Mouse (Mus musculus) ovary, postnatal 10 days (tissue): ENCODE results near the gene Gphn.
"Not testable (repeated sequence)": the region's sequence is repeated elsewhere in the genome, so short reads cannot be mapped to it uniquely, and the experiment has no call there.

ENCODE experiments used
- DNase-seq: peaks from one replicate; pipeline ENCODE4 v3.0.0; 2022; ENCODE audit warnings: low spot score

Gphn gene

DNA sequence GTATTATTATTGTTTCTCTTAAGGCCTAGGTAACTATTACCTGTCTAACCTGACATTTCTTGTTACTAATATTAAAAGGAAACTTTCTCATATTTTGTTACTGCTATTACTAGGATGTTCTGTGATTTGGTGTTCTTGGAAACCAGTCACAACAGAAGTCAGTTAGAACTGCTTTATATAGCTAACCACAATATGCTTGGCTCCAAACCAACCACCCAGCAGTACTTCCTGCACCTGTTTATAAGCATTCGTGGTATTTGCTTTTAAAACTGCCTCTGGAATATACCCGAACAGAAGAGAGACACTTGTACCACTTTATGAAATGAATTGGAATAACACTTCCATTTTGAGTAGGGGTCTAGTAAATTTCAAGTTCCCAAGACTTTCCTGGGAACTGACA, 130.3 kb downstream of the Gphn start:
- no peak for DNase-seq

- no peak for DNase-seq
These were observed 163.1 kb downstream of the Gphn start for GRCm38 (mm10) chr12:78389267-78389666.

- no peak for DNase-seq
These were observed 169.1 kb downstream of the Gphn start for GRCm38 (mm10) chr12:78395297-78395696.

- DNase-seq = not testable (repeated sequence)
These were observed 181.3 kb downstream of the Gphn start for GRCm38 (mm10) chr12:78407518-78407917.

DNA sequence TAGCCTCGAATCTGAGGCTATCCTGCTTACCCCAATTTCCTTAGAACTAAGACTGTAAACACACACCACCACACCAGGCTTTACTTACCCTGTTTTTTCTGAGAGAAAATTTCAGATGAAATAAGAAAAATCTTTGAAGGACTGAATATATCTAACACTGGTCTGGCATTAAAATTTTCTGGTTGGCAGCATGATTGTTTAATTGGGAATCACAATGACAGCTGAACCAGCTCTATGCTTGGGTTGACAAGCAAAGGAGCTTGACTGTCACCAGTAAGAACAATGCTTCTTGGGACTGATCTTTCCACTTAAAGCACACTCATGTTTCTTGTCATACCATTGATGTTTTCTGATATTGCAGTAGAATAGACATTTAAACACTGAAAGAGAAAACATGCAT, 296.0 kb downstream of the Gphn start:
- no peak for DNase-seq

GRCm38 (mm10) chr12:78522804-78523394, 296.7 kb downstream of the Gphn start:
- DNase-seq = no peak

- not testable (repeated sequence) for DNase-seq
These were observed 311.4 kb downstream of the Gphn start for GRCm38 (mm10) chr12:78537590-78537989.

DNA sequence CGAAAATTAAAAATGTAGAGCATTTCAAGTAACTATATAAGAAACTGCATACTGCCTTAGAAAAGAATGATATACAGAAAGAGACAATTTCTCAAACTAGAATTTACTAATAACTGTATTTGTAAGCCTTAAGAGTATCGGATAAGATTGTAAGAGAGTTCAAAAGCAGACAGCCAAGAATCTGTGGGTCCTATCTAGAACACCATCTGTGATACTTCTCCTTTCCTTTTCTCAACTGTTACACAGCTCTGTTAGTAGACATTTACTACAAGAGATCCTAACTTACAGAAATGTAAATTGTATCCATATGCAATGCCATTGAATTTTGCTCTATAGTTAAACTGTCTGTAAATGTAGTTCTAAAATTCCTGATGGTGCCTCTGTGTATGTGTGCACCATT, 324.7 kb downstream of the Gphn start:
- DNase-seq = no peak

DNA sequence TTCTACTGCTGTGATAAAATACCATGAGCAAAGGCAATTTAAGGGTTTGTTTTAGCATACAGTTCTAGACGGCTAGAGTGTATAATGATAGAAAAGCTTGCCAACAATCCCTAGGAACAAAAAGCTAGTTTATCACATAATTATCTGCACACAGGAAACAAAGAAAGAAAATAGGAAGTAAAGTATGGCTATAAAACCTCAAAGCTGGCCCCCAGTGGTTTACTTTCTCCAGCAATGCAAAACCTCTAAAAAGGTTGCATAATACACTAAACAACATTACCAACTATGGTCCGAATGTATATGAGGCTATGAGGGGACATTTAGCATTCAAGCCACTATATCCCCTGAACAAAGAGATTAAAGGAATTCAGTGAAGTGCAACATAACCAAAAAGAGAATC, 405.6 kb downstream of the Gphn start:
- no peak for DNase-seq

DNA sequence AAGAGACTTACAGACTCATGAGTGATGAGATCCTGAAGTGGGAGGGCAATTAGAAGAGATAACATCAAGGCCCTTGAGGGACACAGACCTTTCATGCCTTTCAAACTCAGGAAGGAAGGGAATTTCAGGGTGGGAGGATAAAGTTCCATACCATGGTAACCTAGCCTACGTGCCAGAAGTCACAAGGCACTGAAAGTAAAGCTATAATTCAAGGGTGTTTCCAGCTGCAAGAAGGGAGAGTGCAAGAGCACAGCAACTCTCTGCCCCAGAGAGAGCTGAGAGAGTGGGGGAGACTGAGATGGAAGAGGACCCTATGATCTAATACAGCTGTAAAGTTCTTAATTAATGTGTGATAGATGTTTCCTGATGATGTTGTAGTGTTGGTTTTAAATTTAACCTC, 413.3 kb downstream of the Gphn start:
- DNase-seq = no peak

DNA sequence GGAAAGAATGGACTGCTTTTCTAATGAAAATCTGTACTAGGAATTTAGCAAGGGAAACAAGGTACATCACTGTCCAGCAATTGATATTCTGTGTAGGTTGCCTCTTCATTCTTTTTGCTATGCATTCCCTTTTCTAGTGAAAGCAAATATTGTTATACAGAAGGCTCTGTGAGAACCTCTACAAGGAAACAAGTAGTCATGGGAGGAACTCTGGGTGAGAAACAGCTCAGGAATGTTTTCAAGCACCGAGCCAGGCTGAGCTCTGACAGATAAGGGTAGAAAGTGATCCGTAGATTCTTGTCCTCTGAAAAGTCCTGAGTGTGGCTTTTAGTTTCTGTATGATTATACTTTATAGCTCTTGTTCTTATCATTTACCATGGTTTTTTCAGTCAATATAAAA, 413.9 kb downstream of the Gphn start:
- DNase-seq = no peak

DNA sequence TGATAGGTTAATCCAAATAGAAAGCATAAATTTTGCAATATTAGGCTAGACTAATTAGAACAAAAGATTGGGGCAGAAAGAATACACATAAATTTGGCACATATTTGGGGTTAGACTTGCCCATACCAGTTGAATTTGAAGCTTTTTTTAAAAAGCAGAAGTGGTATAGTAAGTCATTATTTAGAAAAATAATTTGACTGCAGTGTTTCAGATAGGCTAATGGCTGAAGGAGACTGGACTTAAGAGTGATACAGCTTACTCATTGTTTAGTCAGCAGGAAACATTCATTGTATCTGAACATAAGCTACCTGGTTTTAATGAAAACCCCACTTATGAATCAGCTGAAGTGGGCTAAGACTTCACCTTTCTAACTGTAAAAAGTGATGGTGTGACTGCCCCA, 415.0 kb downstream of the Gphn start:
- DNase-seq = no peak

GRCm38 (mm10) chr12:78643691-78644090, 417.5 kb downstream of the Gphn start:
- DNase-seq = no peak

DNA sequence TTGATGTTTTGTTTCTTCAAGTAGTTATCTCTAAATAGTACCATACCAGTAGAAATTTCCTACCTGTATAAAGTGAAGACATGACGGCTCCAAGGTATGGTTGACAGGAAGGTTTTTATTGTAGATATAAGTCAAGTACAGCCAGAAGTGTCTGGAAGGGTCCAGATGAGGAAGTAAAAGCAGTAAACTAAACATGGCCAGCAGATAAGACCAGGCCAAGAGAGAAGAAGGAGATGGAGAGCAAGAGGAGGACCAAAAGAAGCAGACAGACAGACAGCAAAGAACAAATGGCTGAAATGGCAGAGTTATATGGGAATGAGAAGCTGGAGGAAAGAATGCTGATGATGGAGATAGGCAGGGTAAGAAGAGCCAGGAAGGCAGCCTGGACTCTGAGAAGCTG, 419.1 kb downstream of the Gphn start:
- DNase-seq = no peak

GRCm38 (mm10) chr12:78659718-78660304, 433.6 kb downstream of the Gphn start:
- DNase-seq = no peak

DNA sequence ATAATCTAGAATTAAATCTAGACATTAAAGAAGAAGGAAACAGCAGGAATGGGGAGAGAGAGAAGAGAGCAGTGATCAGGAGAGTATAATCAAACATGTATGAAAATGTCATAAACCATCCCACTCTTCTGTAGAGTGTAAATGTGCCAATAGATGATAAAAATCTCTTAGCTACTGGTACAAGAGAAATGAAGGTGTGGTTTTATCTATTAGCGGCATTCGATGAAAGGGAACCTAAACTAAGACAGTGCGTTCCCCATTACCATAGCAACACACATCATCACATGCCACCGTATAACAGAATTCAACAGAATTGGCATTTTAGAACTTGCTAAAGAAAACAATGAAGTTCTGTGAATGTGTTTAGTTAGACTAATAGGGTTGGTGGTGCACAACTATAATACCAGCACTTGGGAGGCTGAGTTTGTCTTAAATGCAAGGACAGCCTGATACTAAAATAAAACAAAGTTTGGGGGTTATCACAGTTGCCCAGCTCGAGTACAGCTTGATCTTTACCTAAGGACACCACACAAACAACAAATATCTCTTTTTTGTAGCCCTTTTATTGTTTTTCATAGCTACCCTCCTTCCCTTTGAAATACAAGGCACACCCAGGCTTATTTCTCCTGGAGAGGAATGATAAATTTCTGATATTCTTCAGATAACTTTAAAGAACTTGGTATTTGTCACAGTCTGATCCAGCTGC, 452.1 kb downstream of the Gphn start:
- DNase-seq = no peak

GRCm38 (mm10) chr12:78678807-78679189, 452.6 kb downstream of the Gphn start:
- no peak for DNase-seq

DNA sequence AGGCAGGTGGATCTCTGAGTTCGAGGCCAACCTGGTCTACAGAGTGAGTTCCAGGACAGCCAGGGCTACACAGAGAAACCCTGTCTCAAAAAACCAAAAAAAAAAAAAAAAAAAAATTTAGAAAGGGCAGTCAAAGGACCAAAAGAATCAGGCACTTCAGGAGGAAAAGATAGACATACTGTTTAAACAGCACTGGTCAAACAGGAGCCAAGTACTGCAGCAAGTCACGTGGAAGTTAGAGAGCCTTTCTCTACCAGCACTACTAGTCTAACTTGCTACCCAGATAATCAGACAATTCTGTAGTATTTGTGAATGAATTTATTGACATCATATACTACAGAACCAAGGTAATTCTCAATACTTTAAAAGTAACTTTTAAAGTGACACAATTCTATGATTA, 454.9 kb downstream of the Gphn start:
- DNase-seq = no peak

DNA sequence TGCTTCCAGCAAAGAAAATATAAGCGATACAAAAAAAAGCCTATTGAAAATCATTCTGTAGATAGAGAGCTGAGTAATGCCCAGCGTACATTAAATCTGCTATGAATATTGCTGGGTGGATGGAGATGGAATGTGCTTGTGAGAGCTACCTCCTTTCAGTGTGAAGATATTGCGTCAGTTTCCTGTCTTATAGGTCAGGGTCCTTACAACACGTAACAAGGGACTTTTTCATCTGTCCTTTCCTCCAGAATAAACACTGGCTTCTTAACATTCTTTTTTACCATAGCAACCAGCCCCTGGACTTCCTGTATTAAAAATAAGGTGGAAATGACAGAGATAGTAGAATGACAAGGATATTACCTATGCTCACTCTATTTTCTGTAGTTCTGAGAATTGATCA, 456.1 kb downstream of the Gphn start:
- DNase-seq = no peak

DNA sequence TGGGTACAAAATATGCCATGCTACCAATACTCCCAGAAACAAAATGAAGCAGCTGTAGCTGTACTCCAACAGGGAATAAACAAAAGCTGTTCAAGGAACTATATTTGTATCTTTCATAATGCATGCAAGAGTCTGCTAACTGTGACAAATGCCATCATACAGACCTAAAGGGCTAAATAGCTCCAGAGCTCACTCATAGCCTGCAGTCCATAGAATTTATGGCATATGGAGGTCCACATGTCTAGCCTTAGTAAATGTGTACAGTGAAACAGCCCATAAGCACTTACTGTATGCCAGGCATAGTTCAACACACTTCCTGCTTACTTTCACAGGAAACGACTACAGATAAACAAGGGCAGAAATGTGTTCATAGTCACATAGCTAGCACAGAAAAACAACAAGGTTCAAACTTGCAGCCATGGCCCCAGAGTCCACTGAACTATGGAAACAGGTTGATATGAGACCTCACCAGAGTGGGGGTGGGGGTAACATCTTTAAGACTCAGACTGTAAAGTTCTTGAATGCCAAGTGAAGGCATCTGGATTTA, 459.6 kb downstream of the Gphn start:
- DNase-seq = no peak

DNA sequence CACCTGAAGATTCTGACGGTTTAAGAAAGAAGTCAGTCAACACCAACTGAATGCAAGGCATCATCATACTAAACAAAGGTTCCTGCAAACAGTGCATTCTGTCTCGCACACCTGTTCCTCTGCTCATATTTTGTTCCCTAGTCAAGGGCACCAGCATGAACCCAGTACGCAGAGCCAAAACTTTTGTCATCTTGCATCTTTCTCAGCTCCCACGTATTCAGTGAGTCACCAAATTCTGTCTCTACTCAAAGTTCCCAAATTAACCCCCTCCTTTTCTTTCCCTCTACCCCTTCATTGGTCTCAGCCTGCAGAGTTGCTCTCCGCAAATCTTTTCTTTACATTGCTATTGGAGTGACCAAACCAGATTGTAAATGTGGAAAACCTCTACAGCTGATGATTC, 462.7 kb downstream of the Gphn start:
- no peak for DNase-seq

GRCm38 (mm10) chr12:78691325-78691724, 465.1 kb downstream of the Gphn start, which contains the start of gene Fam71d:
Fam71d (plus strand) TSS chr12:78691535.
- DNase-seq = no peak

DNA sequence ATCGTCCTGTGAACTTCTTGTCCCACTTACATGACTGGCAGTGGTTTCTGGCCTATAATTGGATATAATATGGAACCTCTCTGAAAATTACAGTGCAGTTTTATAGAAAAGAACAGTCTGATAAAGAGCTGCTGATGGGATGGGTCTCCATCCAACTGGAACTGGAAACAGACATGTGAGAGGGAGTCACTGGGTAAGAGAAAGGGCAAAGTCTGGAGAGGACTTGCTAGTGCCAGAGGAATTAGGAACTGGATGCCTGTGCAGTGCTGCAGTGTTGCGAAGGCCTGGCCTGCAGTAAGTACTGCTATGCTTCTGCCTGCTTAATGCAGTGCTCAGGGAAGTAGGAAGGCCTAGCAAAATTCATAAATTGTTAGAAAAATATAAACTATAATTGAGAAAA, 467.1 kb downstream of the Gphn start:
- no peak for DNase-seq
